Mouse (Mus musculus) cerebellum, adult 11 months (tissue): Measurements from ENCODE around the gene Pter.

ENCODE experiments used
- DNase-seq: peaks from one replicate; pipeline ENCODE4 v3.0.0; 2022

Pter gene

DNA sequence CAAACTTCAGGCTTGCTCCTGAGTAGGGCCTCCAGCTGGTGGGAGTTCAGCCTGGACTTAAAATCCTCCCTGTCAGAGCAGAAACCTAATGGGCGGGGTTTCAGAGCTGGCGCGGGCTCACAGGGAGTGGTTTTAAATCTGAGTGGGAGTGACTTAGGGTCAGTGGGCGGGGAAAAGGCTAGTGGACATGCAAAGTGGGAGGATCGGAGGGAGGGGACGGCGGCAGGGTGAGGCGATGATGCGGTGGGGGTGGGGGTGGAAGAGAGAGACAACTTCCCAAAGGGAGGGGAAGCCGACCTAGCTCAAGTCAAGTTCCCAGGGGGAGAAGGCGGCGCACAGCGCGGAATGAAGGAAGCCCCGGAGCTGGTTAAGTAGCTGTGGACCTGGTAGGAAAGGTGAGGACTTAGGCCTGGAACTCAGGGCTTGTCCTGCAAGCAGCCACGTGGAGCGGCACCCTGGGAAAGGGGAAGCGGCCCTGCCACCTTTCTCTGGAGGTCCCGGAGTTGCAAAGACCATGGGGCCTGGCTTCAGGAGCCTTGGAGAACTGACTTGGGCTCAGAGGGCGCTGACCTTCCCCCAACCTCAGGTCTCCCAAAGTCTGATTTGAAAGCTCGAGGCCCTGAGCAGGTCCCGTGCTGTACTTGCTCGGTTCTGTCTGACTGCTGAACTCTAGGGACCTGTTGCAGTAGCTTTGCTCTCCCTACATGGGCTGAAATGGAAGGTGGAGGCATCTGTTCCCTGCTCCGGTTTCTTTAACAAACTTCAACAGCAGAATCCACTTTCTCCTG lies at the start of gene Pter:
Pter (plus strand) TSS at position 238 of the 788 bp plus-strand sequence.
- peak; percentile 10 for DNase-seq

- DNase-seq = no peak
Observed at GRCm38 (mm10) chr2:12874232-12874631, 49.6 kb upstream of the Pter start.

DNA sequence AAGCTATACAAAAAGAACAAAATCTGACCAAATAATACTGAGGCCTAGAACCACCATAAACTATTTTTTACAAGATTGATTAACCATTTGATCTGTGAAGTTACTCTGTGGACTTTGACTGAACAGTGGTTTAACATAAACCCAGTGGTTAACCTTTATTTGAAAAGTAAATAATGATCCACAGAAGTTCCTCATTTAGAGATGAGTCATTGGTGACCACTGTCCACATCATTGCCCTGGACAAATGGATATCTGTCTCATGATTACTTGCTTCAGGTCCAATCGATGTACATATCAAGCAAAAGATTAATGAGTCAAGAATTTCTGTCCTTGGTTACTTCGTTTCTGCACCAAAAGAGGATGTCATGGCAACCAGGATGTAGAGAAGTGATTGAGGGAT lies 44.3 kb upstream of the Pter start:
- no peak for DNase-seq

DNA sequence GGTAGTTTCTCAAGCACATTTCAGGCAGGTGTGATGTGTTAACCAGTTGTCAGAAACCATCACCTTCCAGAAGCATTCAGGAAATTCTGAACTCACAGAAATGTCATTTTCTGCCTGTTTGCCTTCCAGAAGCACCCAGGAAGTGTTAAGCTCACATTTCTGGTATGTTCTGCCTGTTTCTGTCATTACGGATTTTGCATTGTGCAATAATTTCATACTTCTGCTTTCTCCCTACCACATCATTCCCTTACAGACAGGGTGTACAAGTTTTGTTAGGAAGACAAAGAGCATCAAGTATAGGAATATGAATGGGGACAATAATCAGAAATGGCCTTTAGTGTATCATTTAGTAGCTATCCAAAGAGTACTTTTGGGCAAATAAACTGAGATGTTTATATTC lies 42.8 kb upstream of the Pter start:
- no peak for DNase-seq

DNA sequence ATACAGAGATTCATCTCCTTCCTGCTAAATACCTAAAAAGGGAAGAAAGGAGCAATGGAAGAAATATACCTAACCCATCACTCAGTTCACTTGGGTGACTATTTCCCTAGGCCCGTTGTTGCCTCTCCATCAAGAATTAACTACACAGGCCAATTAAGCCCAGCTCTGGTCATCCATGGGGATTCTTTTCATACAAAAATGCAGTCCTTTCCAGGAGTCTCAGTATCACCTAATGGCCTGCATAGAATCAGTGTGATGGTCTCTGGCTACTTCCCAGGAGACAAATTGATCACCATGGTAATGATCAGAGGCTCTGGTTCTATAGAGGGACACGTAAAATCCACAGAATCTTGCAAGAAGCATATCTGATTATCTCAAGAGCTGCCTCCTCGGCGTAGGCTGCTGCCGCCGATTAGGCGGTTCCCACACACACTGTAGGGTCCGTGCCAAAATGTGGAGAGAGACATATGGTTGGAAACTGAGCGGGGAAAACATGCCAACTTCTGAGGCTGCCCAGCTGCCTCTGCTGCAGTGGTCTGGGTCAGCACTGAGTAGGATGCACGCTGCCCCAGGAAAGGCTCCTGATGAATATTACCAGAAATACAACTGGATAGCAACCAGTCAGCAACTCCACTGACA lies 40.4 kb upstream of the Pter start:
- peak; percentile 71 for DNase-seq

DNA sequence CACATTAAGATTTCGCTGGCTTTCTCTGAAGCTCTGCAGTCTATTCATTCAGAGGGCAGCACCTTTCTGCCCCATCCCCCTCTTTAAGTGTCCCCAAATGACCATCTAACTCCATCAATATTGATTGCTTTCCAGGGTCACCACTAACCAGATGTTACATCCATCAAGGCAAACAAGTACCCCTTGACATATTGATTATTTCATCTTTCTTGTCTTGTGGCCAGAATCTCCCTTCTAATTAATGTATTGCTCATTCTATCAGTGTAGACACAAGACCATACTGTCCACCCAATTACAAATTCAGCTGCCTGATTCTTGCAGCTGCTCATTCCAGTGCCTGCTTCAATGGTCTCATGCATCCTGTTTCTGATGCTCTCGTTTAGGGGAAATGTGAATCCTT lies 36.8 kb upstream of the Pter start:
- DNase-seq = no peak

GRCm38 (mm10) chr2:12905786-12906185 lies 18.1 kb upstream of the Pter start:
- no peak for DNase-seq

DNA sequence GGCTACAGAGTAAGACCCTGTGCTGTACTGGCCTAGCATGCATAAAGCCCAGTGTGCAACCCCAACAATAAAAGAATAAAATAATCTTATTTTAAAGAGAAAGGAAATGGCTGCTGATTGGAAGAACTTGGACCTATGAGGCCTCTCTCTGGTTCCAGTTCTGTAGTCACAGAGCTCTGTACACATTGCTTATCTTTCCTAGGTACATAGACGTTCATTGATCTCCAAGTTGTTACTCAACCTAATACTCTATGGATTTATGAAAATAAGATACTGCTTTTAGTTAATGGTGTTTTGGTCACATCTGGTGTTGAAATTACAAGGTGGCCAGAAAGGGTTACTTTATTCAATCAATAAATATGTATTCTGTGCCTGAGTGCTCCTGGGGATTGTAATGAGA lies 1.8 kb downstream of the Pter start:
- DNase-seq = no peak

- DNase-seq = no peak
Observed at GRCm38 (mm10) chr2:12930338-12930737, 6.5 kb downstream of the Pter start.

DNA sequence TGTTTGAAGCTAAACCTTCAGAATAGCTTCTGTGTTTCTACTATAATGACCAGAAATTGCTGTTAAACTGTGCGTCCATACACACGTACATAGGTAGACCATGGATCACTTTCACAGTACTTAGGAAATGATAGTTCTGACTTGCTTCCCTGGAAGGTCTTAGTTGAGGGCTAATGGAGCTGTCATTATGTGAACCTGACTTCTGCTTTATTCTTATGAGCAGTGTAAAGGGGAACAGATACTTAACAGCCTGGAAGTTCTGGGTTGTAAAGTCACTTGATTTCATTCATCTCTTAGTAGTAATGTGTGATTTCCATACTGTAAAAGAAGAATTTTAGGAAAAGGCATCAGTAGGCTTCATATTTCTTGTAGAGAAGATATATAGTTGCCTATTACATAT lies 10.1 kb downstream of the Pter start:
- no peak for DNase-seq

- no peak for DNase-seq
Observed at GRCm38 (mm10) chr2:12935286-12935685, 11.4 kb downstream of the Pter start.

DNA sequence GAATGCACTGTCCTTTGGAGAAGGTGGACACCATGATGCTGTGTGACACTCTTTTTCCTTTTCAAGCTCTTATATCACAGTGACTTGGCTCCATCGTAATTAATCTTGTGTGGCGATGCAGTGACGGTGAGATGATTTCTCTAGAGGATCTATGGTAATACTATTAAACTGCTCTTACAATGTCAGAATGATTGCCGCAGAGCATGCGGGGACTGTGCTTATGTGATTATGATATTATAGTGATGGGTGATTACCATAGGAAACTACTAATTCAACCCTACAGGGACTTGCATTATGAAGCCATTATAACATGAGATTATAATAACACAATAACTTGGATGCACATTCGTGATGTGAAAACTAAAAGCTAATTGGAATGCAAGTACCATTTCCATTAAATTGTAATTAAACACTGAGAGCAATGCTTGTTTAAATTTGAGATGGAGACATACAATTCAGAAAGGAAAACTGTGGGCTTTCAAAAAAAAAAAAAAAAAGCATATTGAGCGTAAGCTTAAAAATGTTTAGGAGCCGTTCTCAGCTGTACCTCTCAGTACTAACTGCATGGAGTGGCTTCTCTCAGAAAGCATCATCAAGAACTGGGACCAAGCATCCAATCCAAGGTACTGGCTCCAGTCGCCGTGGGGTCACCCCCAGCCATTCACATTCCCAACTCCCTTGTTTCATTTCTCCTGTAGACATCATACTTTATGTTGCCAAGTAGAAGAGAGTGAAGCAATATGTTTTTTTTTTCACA lies 13.8 kb downstream of the Pter start:
- DNase-seq = no peak

DNA sequence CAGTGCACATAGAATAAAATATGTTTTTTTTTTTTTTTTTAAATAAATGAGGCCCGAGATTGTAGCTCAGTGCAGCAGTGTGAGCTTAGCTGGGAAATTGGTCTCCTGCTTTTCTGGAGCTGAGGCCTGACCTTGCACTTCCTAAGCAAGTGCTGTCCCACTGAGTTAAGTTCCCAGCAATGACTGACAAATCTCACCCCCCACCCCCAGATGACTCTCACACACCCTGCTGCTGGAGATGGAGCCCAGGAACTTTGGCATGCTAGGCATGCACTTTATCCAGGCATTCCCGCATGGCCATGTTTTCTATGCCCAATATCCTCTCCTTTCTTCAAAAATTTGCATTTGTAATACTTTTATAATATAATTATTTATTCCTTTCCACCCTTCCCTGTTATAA lies 14.8 kb downstream of the Pter start:
- no peak for DNase-seq

DNA sequence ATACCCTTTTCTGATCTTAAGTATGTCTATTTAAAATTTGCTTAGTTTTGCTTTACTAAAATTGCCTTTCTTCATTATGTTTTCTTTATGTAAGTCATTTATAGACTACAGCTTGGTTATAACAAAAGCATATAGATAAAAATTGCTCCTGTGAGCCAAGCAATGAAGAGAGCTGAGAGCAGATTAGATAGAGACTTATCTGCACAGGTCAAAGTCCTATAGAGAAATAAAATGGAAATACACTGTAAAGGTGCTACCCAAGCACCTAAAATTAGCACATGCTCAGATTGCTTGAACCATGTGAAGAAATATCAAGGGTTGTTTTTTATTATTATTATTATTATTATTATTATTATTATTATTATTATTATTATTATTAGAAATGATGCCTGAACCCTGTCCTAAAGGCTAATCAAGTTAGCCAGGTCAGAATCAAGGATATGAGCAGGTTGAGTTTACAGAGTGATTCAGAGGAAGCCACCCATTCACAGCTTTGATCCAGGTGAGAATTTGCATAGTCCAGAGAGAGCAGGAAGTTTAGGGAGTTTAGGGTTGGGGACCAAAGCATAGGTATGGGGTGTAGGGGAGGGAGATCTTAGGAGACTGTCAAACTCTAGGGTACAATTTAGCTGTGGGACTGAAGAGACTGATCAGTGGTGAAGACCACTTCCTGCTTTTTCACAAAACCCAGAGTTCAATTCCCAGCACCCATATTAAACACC lies 33.0 kb downstream of the Pter start:
- no peak for DNase-seq

- no peak for DNase-seq
Observed at GRCm38 (mm10) chr2:12970049-12970724, 46.3 kb downstream of the Pter start.

DNA sequence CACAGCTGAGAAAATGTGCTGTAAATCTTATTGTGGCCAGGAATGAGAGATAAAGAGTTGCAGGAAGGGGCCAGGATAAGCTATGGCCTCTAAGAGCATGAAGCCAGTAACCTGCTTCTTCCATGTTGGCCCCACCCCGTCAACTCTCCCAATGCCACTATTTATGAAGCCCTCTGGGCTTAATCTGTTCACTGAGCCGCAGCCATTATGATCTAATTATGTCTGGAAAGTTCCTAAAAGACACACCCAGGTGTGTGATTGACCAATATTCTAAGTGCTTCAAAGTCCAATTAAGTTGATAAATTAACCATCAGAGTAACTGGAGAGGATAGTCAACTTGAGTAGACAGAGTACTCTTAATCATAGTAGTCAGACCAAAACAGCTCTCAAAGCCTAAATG lies 49.9 kb downstream of the Pter start:
- DNase-seq = no peak

- DNase-seq = no peak
Observed at GRCm38 (mm10) chr2:12977367-12977766, 53.5 kb downstream of the Pter start.

- no peak for DNase-seq
Observed at GRCm38 (mm10) chr2:12978771-12979170, 54.9 kb downstream of the Pter start.

GRCm38 (mm10) chr2:12984901-12985732 lies 61.3 kb downstream of the Pter start:
- no peak for DNase-seq

DNA sequence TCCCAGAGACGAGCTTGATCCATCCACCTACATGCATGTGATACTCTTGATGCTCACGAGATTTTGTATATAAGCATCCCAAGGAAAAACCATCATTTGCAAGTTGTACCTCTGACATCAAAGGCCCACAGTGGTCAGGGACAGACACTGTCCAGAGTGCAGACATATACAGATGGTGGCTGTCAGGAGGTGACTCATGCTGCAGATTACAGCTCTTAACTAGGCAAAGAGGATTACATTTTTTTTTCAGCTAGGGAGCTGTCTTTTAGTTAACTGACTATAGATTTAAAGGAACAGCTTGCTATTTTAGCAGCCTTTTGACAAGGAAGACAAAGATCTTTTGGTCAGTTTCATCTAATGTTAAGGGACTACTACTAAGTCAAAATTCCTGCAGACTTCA lies 76.2 kb downstream of the Pter start:
- DNase-seq = no peak

GRCm38 (mm10) chr2:13008433-13008832 lies 84.6 kb downstream of the Pter start:
- DNase-seq = no peak
